Mouse (Mus musculus) layer of hippocampus, postnatal 25 days (tissue): ENCODE results near the gene Kctd20. TPM values are rescaled to one million over a fixed set of nuclear protein-coding genes. Genes with fewer than 3 reads are reported as not detected.

ENCODE experiments used
- DNase-seq, 2 experiments: peaks; one replicate each; pipeline ENCODE4 v3.0.0; 2022; ENCODE audit warnings: mixed read lengths in 2 of 2, low spot score in 1 of 2; ENCODE audit errors: extremely low spot score in 1 of 2
- total RNA-seq, 2 experiments: library from RNA; stranded (reverse); gene quantifications; 2 replicates each; pipeline ENCODE4 v1.2.3; 2021

The Kctd20 gene
- total RNA-seq, 2 experiments from 2014 or later: 67.1 to 75.4 TPM

- DNase-seq: no peak
Observed at GRCm38 (mm10) chr17:28931436-28932211, 20.1 kb upstream of the Kctd20 start.

- DNase-seq: no peak
Observed at GRCm38 (mm10) chr17:28932274-28932673, 19.5 kb upstream of the Kctd20 start.

DNA sequence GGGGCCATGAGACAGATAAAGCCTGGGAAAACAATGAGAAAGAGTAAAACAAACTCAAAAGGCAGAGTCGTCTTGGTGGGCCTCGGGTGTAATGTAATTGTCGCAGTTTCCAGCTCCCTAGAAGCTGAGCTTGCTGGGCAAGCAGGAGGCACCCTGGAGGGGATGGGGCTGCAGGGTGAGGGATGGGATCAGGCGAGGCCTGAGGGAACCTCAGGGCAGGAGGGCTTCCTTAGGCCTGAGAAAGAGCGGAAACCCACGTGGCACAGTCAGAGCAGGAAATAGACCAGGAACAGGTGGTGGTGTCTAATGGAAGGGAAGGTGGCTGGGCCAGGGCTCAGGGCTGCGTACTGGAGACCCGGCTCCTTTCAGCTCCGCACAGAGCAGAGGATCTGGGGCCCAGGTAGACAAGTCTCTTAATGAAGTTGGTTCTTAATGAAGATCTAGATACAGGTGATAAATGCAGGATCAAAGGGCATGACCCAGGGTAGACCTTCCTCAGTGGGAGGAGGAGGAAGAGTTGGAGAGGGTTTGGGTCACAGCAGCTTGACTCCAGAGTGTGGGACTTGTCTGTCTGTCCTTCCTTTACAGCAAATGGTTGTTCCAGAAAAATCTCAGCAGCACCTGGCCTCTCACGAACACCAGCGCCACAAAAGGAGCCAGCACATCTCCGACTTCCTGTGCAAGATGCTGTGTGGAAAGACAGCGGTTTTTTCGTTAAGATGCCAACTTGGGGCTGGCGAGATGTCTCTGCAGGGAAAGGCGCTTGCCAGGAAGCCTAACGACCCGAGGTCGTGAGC, 17.4 kb upstream of the Kctd20 start:
- DNase-seq: no peak

- DNase-seq: no peak
Observed at GRCm38 (mm10) chr17:28936133-28936532, 15.6 kb upstream of the Kctd20 start.

GRCm38 (mm10) chr17:28936622-28937345, 15.0 kb upstream of the Kctd20 start:
- peak in 1 of 2 experiments; percentile 54 for DNase-seq

DNA sequence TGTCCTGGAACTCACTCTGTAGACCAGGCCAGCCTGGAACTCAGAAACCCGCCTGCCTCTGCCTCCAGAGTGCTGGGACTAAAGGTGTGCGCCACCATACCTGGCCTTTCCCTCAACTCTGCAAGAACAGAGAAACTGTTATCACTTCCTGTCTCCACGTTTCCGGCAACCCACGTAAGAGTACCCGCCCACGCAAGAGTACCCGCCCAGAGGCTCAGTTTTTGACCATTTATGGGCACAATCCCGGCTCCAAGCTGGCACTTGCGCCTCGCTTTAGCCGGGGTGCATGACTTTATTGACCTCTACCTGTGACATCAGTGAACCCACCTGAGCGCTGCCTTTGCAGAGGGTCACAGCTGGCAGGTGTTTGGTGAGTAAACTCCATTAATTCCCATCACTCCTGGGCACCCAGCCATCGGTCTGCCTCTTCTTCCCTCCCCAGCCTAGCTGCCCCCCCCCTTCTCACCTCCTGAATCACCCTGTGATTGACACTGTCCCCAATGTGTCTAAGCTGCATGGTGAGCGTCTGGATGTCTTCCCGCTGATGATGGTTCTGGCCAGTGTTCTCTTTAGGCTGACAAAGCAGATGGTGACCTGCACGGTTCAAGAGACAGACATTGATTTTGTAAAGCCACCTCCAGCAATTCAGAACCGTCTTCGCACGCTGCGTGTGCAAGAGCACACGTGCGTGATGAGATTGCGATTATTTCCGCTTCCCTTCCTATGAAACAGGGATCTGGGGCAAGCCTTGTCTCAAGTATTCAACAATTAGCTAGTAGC, 10.8 kb upstream of the Kctd20 start:
- no peak for DNase-seq

GRCm38 (mm10) chr17:28942101-28942500, 9.6 kb upstream of the Kctd20 start:
- DNase-seq: no peak

DNA sequence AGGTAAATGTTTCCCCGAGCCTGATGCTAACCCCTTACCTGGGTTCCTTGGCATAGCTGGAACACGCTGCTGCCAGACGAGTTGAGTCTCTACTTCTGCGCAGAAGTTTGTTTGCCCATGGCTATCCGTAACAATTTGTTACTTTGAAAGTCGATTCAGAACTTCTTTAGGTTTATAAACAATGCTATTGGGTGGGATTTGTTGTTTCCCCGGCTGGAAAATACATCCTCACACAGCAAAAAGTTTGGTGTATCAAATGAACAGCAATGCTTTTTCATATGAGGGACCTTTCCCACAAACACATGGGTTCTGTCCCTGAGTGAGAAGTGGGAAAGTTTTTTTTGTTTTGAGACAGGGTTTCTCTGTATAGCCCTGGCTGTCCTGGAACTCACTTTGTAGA, 8.0 kb upstream of the Kctd20 start, which contains the start of gene Pxt1:
Gene Pxt1 (minus strand): TSS at position 101 of the 400 bp plus-strand sequence.
- DNase-seq: no peak

DNA sequence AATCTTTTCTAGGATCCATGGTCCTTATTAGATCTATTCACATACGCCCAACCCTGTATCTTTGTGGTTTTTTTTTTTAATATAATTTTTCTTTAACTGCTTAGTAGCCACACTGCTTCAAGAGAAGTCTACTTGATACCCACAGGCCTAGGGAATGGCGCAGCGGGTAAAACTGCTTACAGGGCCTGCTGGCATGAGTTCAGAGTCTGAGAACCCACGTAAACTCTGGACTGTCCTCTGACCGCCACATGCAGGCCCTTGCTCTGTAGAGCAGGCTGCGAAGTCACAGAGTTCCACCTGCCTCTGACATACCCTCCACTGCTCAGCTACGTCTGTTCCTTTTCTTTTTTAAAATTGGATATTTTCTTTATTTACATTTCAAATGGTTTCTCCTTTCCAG, 7.3 kb upstream of the Kctd20 start:
- DNase-seq: no peak

GRCm38 (mm10) chr17:28947011-28947939, 4.5 kb upstream of the Kctd20 start:
- DNase-seq: no peak

GRCm38 (mm10) chr17:28948661-28949060, 3.1 kb upstream of the Kctd20 start:
- peak in 1 of 2 experiments; percentile 44 for DNase-seq

GRCm38 (mm10) chr17:28950751-28951150, 999 bp upstream of the Kctd20 start:
- no peak for DNase-seq

DNA sequence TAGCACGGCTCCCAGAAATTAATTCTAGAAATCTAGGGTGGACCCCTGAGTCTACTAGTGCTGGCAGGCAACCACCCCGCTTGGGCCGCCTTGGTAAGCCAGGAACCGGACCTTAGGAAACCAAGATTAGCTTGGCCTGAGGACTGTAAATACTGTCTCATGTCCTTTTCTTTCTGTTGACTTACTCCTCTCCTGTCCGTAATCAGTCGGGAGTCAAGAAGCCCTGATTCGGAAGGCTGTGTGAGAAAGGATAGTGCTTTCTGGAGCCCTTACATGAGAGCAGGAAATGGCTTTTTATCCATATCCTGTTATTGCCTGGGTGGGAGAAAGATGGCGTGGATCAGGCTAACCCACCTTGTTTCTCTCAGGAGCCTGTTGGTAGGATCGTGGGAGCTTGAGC, 1.5 kb downstream of the Kctd20 start:
- no peak for DNase-seq

GRCm38 (mm10) chr17:28954416-28954815, 2.7 kb downstream of the Kctd20 start:
- DNase-seq: no peak

DNA sequence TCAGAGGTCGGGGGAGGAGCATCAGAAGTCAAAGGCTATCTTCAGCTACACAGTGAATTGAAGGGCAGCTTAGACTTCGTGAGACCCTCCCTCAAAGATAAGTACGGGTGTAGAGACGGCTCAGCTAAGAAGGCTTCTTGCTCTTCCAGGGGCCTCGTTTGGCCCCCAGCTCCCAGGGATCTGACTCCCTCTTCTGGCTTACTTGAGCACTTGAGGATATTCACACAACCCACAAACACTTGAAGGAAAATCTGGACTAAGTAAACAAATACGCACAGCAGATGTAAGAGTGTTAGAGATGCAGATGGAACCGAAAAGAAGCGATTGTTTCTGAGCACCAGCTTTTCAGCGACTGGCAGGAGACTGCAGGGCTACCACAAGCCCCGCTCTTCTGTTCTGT, 8.8 kb downstream of the Kctd20 start:
- no peak for DNase-seq

DNA sequence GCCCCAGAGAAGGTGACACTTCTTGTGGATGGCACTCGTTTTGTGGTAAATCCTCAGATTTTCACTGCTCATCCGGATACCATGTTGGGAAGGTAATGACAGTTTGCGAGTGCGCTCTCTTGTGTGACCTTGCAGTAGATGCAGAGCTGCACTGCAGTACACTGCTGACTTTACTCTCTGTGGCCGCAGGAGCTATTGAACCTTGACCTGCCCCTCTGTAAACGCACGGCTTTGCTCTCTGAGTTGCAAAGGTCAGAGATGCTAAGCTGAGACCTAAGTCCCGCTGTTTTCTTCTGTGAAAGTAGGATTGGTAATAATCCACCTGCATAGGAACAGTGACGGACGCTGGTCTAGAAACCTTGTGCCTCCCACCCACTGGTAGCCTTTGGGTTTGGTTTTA, 9.8 kb downstream of the Kctd20 start:
- no peak for DNase-seq

GRCm38 (mm10) chr17:28967021-28967610, 15.4 kb downstream of the Kctd20 start:
- DNase-seq: no peak

- no peak for DNase-seq
Observed at GRCm38 (mm10) chr17:28970122-28970521, 18.4 kb downstream of the Kctd20 start.

GRCm38 (mm10) chr17:28979091-28979490, 27.3 kb downstream of the Kctd20 start:
- no peak for DNase-seq
